Mouse (Mus musculus): ENCODE data around the gene Tdrd5.
A peak's percentile ranks its signal among the peaks of the same experiment; 100 is the strongest.
"Not testable (repeated sequence)": the region's sequence is repeated elsewhere in the genome, so short reads cannot be mapped to it uniquely, and the experiment has no call there.

The Tdrd5 gene

DNA sequence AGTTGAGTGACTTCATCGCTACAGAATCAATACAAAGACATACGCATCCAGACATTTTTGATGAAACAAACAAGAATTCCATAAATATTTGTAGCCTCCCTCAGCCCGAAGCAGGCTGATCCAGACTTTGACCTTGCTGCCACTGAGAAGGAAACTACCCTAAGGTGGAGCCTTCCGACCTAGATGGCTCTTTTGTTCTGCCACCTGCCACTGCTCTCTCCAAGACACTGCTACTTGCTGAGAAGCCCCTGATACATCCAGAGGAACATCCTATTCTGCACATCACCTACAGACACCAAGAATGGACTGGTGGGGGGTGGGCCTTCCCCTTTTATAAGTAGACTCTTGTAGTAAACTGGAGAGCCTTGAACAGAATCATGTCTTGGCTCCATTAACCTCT, 52.4 kb downstream of the Tdrd5 start:
- DNase-seq, result not testable (repeated sequence)

DNA sequence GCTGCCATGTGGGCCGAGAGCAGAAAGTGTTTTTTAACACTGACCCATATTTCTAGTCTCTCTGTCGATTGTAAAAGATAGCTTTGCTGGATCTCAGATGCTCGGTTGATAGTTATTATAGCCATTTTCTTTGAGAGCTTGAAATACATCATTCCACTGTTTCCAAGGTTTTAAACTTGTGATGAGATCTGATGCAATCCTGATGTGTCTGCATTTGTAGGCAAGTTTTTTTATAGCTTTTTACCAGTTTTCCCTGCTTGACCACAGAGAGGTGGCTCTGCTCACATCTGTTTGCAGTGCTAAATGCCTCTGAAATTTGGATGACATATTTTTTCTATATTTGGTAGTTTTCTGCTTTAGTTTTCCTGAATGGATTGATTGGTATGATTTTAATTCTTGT, 55.6 kb downstream of the Tdrd5 start:
- no peak for DNase-seq

DNA sequence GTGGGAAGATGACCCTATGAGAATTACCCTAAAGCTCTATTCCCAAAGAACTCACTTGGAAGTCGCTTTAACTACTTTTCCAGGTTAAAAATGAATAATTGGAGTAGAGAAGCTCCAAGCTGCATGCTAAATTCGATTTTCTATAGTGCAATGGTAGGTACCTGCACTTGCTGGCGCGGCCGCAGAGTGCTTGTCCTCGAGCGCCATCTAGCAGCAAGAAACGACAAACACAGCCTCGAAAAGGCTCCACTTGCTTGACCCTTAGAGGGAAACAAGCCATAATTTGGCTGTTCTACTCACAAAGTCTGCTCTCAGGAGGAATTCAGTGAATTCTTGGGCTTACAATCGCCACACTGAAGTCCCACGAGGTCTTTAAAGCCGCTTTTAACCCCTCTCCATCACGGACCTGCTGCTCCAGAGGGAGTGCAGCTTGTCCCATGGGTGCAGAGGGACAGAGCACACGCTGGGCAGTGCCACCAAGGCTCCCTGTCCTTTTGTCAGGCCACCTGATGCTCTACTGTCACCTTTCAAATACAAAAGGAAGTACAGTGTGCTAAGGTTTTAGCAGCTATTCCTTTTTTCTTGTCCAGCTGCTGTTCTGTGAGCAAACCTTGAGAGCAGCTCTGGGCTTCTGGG, 61.6 kb downstream of the Tdrd5 start:
- peak; percentile 78 to 81 for DNase-seq

DNA sequence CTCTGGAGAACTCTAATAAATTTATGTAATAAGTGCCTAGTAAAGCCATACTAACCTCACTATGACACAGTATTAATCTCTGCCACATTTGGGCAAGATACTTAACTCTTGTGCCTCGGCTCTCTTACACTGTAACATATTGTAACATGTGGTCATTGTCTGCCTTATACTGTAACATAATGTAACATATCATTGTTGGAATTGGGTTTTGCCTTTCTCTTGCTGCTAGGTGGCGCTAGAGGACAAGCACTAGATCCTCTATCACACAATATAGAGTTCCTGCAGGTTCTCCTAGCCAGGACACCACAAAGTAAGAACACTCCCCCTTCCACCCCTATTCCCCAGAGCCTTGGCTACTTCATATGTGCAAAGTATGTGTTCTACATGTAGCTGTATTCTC, 62.4 kb downstream of the Tdrd5 start:
- peak; percentile 58 to 66 for DNase-seq

DNA sequence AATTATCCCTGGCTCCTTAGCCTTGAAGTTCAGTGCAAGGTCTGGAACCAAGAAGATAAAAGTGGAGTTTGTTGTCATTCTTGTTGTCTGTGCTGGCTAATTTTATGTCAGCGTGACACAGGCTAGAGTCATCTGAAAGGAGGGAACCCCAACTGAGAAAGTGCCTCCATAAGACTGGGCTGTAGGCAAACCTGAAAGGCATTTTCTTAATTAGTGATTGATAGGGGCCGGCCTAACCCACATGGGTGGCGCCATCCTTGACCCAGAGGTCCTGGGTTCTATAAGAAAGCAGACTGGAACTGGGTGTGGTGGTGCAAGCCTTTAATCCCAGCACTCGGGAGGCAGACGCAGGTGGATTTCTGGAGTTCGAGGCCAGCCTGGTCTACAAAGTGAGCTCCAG, 72.3 kb downstream of the Tdrd5 start:
- DNase-seq, result no peak

DNA sequence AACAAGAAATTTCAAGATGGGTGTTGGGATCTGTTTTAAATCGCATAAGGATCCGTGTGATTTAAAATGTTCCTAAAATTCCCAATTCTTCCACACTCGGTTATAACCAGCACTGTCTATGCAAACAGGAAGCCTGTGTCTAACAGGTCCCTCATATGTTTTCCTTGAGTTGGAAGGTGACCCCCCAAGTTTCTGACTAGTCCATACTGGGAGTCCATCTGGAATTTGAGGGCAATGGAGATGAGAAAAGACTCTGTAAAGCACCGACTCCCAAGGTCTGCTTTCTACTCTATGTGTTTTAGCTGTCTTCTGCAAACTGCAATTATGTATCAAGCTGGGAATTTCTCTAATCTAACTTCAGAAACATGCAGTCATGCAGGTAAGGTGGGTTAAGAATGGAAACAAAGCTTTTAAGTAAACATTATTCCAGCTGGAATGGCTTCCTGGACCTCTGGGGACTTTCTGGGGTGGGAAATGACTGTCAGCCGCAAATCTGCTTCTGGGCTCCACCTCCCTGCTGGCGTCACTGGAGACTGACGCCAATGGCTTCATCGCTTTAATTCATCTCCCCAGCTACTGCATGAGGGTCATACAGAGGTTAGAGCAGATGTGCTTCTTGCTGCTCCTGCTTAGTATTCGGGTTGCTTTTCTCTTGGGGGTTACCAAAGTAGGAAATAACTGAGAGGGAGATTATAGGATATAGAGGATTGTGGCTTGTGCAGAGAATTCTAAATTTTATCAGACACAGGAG, 73.0 kb downstream of the Tdrd5 start:
- peak in 1 of 2 experiments; percentile 8 for DNase-seq

DNA sequence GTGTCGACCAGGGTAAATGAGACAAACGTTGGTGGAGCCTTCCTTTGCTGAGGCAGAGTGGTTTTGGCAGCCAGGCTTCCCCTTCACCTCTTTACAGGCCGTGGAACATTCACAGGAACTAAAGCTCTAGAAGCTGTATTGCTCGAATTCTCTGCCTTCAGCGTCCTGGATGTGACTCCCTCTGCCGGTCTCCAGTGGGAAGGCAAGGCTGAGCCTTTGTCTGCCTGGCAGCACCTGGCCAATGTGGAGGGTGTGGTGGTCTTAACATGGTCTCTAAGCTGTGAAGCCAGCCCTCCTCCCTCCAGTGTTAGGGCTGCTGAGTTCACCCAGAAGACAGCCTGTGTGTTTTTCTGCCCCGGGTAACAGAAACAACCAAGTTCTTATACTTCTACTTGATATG, 74.0 kb downstream of the Tdrd5 start:
- DNase-seq, result peak; percentile 75 to 80

DNA sequence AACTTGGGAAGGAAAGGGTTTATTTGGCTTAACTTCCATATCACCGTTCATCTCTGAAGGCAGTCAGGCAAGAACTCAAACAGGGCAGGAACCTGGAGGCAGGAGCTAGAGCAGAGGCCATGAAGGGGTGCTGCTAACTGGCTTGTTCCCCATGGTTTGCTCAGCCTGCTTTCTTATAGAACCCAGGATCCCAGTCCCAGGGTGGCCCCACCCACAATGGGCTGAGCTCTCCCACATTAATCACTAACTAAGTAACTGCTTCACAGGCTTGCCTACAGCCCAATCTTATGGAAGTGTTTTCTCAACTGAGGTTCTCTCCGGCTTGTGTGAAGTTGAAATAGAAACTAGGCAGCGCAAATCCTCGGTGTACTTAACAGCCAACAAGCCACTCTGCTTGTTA, 74.7 kb downstream of the Tdrd5 start:
- no peak for DNase-seq

DNA sequence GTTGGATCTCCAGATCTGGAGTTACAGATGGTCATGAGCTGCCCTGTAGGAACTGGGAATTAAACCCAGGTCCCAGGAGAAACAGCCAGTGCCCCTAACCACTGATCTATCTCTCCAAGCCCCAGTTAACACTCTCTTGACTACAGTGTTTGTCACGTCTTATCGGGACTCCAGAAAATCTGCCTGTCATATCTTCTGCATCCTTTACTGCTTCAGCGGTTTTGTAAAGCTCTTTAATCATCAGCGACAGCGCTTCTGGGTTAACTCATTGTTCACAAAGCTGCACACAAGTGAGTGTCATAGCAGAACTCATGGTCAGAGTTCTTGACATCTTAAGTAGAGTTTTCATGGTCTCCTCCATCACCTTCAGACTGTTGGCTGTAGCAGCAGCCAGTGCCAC, 76.6 kb downstream of the Tdrd5 start:
- no peak for DNase-seq

DNA sequence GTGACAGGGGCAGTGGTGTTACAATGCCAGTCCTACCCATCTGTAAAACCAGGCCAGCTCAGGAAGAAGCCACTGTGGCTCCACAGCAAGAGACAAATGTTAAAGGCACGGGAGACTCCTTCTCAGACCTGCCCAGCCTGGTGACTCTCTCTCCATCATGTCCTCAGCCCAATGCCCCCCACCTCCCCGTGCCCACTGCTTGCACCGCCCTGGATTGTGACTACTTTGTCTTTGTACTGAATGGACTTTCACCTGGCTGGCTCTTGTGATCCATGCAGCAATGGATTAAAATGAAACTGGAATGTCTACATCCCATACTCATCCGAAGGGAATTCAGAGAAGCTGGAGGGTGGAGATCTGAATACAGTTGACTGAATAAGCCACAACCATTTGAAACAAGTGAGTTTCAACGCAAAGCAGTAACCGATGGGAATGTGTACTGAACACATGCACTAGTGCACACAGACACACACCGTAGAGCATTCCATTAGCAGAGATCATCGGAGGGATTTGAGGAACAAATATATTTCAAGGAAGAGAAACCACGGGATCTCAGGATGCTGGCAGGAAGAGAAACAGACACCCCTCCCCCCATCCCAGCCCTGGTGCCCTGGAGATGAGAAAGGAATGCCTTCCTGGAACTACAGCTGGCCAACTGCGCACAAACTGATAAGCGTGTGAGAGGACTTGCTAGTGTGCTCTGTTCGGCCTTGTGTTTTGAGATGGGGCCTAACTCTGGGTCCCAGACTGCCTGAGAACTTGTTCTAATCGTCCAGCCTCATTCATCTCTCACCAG, 81.1 kb downstream of the Tdrd5 start:
- DNase-seq, result no peak

DNA sequence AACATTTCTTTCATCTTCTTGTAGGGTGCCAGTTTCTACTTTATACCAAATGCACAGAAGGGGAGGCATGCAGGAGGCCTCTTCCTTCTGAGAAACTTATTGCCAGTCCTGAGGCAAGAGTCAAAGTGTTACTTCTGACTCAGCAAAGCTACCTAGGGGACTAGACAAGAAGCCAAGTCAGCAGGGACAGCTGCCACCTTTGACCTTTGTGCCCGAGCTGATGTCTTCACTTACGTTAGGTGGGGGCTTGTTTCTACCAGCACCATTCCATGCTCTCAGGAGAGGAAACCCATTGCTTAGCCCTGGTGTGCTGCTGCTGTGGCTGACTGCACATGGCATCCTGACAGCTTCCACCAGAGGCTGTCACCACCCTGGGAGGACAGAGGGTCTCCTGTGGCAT, 82.1 kb downstream of the Tdrd5 start:
- no peak for DNase-seq

DNA sequence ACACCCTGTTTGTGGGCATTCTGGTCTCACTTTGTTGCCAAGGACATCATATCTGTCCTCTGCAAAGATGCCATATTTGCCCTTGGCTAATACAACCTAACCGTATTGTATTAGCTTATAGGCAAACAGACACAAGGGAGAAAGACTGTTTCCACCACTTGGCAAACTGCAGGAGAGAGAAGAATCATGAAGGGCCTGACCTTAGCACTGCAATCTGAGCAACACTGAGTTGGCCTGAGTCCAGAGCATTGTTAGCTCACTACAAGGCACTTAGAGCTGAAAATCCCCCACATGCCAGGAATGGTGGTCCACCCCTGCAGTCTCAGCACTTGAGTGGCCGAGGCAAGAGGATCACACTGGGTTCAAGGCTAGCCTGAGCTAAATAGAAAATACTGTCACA, 84.9 kb downstream of the Tdrd5 start:
- DNase-seq, result no peak

DNA sequence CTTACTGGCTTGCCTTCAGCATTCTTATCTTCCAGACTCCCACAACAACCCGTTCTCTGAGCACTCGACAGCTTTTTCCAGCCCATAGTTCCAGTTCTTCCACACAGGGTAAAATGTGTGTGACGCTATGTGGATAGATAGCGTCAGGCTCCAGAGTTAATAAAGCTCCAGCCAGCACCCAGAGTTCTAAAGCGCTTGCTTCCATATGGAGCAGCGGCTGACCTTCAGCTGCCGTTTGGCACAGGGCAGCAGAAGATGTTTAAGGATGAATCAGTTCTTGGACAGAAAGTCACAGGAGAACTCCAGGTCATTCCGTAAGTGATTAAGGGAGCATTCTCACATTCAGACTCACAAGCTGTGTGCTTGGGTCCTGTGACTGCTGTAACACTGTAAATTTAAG, 85.5 kb downstream of the Tdrd5 start:
- no peak for DNase-seq

DNA sequence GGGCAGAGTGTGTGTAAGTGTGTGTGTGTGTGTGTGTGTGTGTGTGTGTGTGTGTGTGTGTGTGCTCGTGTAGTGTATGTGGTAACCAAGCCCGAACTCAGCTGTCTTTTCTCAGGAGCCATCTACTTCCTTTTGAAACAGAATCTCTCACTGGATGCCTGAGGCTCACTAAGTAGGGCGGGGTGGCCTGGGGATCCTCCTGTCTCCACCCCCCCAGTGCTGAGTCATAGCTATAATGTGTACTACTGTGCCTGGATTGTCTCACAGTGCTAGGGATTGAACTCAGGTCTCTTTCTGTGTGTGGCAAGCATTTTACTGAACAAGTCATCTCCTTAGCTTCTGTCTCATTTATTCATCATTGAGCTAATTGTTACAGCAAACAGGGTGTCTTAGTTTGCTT, 86.1 kb downstream of the Tdrd5 start:
- DNase-seq, result no peak

DNA sequence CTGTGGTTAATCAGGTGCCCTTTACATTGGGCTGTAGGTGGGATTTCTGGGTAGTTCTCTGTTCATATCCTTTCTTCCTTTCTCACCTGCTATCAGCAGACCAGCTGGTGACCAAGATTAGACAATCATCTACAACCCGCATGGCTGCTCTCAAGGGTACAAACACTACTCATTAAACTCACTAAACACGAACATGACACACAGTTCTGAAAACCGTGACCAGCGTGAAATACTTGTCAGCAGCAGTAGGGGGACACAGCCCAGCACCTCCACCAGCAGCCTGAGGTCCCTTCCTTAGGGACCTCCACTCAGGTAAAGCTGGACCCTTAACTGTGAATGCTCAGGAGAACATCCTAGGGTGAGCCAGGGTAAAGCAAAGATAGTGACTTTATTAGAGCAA, 87.2 kb downstream of the Tdrd5 start:
- DNase-seq, result no peak

DNA sequence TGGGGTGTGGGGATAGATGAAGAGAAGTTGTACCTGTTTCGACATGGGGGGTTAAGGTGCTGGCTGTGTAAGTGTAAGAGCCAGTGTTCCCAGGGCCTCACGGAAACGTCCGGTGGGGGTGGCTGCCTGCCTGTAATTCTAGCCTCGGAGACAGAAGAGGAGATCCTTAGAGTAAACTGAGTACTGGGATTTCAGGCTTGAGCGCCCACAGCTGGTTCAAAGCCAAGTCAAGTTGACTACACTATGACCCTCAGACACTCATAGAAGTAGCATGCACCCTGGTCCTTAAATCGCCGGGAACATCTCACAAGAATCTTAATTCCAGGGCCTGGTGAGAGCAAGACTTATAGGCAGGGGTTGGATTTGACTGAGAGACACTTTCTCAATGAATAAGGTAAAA, 88.8 kb downstream of the Tdrd5 start:
- no peak for DNase-seq

DNA sequence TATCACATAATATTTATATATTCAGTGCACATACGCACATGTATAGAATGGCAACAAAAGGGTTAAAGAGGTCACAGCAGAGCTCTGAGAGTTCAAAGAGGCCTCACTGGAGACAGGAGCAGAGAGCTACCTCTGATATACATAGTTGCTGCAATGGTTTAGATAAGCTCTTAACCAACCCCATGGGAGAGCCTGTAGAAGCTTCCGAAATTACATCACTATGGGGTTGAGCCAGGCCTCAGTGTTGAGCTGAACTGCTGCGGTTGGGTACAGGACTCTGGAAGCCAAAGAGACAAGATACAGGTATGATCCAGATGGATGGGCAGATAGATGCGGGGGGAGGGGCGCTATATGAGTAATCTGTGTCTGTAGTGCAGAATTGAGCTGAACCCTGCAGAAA, 90.5 kb downstream of the Tdrd5 start:
- no peak for DNase-seq

DNA sequence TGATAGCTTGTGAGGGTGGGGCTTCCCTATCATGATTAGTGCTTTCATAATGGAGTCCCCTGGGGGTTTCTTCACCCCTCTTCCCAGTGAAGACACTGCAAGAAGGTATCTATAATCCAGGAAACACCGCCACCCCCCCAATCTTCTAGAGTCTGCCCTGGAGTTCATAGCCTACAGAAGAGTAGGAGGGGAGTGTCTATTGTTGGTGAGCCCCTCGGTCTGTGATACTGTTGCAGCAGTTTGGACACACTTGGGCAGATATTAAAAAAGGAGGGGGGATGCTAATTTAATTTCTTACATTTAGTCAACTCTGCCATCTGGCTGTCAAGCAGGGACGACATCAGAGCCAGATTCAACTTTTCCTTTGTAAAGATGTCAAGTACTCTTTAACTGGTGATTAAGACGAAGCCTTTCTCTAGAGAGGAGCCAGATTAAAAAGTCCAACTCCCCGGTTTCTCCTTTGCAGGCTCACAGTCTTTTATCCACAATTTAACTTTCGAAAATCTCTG, 91.6 kb downstream of the Tdrd5 start:
- no peak for DNase-seq

Measured in cerebellum, postnatal 10 days (tissue).